Mouse (Mus musculus): Measurements from ENCODE around the gene Gigyf1. TPM values are rescaled to one million over a fixed set of nuclear protein-coding genes. Genes with fewer than 3 reads are reported as not detected.

Gene Gigyf1
- total RNA-seq, 2 experiments from 2014 or later = 29.6 to 33.8 TPM

DNA sequence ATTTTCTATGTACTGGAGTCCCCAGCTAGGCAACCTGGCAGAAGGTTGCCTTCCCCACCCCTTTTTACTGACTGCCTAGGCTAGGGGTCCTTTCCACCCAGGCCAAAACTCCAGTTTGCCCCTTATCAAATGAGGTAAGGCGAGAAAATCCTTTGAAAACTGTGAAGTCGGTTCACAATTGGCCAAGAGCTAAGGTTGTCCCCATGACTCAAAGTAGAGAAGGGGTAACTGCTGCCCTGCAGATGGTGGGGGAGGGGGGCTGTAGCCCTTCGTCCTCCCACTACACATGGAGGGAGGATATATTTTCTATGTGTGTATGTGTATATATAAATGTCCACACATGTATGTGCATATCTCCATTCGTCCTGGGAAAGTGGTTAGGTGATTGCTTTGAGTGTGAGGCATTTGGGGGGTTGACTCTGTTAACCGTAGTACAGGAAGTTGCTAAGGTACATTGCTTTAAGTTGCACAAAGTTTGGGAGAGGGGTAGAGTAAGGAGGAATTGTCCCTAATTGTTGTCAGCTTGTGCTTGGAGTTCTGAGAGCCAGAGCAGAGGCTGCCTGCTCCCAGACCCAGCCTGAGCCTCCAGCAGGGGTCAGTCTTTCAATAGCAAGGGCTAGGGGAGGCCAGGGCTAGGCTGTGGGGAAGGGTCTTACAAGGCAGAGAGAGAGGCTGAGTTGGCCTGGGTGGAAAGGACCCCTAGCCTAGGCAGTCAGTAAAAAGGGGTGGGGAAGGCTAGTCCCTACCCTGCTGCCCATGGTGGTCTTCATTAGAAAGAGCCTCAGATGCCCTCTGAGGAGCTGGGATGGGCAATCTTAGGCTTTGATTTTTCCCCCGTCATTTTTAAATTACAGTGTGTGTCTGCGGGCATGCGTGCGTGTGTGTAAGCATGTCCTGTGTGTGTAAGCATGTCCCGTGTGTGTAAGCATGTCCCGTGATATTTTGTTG, 5.2 kb upstream of the Gigyf1 start:
- intact Hi-C loops (cut with DNase I) = loop anchor here (1.0 kb wide), 1 partner anchor 138 kb away; no protein-coding TSS in a partner anchor
- peak in 1 of 2 experiments; percentile 62 for DNase-seq

GRCm38 (mm10) chr5:137513951-137514721, 4.2 kb upstream of the Gigyf1 start:
- intact Hi-C loops (cut with DNase I) = loop anchor here (1.0 kb wide), 1 partner anchor 137 kb away; no protein-coding TSS in a partner anchor
- DNase-seq = no peak

GRCm38 (mm10) chr5:137514811-137515210, 3.5 kb upstream of the Gigyf1 start:
- intact Hi-C loops (cut with DNase I) = no loop called here
- no peak for DNase-seq

DNA sequence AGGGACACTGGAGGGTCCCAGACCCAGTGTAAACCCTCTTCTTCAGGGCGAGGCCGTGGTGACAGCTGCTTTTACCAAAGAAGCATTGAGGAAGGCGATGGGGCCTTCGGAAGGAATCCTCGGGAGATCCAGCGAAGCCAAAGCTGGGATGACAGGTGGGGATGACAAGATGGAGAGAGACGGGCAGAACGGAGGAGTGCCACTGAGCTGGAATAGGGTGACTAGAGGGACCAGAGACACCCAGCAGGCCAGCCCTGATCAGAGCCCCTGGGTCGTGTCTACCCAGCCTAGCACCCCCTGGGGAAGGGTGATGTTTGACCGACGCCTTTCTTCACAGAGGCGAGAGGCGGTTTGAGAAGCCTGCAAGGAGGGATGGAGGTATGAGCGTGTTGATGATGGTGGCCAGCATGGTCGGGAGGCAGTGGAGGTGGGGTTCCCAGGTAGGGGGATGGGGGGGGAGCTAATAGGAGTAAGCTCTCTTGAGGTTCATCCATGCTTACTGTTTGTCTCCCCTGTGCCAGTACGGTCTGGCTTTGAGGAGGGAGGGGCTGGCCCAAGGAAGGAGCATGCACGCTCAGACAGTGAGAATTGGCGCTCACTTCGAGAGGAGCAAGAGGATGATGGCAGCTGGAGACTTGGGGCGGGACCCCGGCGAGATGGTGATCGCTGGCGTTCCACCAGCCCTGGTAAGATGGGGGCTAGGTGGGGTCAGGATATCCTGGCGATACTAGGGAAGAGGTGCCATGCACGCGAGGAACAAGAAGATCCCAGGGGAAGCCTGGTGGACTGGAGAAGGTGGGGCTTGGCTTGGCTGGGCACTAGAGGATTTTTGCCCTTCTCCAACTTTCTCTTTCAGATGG, 1.6 kb downstream of the Gigyf1 start:
- intact Hi-C loops (cut with DNase I) = no loop called here
- no peak for DNase-seq

DNA sequence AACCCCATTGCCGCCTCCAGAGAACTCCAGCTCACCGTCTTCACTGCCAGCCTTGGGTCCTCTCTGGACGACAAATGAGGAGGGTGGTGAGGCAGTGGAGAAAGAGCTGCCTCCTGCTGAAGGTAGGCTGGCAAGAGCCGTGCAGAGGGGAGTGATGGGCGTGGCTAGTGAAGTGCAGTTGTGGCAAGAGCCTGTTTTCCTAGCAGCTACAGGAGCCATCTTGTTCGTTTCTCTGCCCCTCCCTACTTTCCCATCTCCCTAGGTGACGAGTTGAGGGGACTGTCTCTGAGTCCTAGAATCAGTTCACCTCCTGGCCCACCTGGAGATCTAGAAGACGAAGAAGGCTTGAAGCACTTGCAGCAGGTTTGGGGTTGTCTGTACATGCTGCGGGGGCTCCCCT, 3.5 kb downstream of the Gigyf1 start:
- DNase-seq = no peak
- intact Hi-C loops (cut with DNase I) = no loop called here

GRCm38 (mm10) chr5:137522711-137523110, 4.4 kb downstream of the Gigyf1 start:
- intact Hi-C loops (cut with DNase I) = no loop called here
- no peak for DNase-seq

DNA sequence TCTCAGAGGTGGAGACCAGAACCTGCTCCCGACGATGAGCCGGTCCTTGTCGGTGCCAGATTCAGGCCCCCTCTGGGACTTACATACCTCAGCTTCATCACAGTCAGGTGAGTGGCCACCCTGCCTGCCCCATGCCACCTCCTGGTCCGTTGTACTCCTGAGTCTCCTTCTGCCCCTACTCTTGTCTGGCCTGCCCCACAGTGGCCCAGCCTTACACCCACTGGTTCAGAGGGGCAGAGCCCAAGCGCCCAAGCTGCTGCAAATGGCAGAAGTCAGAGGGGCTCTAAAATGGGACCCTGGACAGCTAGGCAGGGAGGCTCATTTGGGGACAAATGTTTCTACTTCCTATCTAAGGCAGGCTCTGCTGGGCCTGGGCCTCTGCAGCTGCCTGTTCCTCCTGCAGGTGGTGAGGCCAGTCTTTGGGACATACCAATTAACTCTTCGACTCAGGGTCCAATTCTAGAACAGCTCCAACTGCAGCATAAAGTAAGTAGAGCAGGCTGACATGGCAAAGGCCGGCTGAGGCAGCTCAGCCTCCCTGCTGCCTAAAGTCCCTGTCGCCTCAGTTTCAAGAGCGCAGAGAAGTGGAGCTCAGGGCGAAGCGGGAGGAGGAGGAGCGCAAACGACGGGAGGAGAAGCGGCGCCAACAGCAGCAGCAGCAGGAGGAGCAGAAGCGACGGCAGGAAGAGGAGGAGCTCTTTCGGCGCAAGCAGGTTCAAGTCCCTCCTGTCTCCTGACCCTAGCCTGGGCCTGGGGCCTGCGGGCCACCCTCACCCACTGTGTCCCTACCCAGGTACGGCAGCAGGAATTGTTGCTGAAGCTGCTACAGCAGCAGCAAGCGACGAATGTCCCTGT, 5.3 kb downstream of the Gigyf1 start:
- DNase-seq = no peak

GRCm38 (mm10) chr5:137524251-137524515, 5.8 kb downstream of the Gigyf1 start:
- no peak for DNase-seq
- intact Hi-C loops (cut with DNase I) = no loop called here

More for the DNA sequence above, 5.3 kb downstream of the Gigyf1 start:
- intact Hi-C loops (cut with DNase I) = no loop called here

GRCm38 (mm10) chr5:137524671-137525070, 6.3 kb downstream of the Gigyf1 start:
- no peak for DNase-seq
- intact Hi-C loops (cut with DNase I) = no loop called here

- no peak for DNase-seq
These were observed 7.2 kb downstream of the Gigyf1 start for GRCm38 (mm10) chr5:137525511-137525910.

GRCm38 (mm10) chr5:137526192-137526936, 8.0 kb downstream of the Gigyf1 start:
- intact Hi-C loops (cut with DNase I) = no loop called here
- DNase-seq = peak in 1 of 2 experiments; percentile 60

More at GRCm38 (mm10) chr5:137525511-137525910, 7.2 kb downstream of the Gigyf1 start:
- intact Hi-C loops (cut with DNase I) = no loop called here

DNA sequence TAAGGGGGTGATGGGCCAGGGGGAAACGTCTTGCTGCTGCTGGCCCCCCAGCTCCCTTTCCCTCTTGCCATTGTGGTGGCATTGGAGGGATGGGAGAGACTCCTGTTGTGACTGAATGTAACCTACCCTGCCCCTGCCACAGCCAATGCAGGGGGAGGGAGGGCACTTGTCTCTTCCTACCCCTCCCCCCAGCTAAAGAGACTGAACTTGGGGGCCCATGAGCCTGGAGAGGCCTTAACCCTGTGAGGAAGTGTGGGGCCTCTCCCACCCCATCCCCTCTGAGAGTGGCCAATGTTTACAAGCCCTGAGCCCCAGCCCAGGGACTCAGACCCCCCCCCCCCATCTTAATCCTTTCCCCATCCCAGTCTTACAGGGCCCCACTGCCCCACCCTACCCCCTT, 9.1 kb downstream of the Gigyf1 start:
- intact Hi-C loops (cut with DNase I) = no loop called here
- no peak for DNase-seq

GRCm38 (mm10) chr5:137528247-137528968, 10.1 kb downstream of the Gigyf1 start:
- DNase-seq = no peak
- intact Hi-C loops (cut with DNase I) = no loop called here

GRCm38 (mm10) chr5:137529221-137529995, 11.1 kb downstream of the Gigyf1 start:
- no peak for DNase-seq
- intact Hi-C loops (cut with DNase I) = no loop called here

DNA sequence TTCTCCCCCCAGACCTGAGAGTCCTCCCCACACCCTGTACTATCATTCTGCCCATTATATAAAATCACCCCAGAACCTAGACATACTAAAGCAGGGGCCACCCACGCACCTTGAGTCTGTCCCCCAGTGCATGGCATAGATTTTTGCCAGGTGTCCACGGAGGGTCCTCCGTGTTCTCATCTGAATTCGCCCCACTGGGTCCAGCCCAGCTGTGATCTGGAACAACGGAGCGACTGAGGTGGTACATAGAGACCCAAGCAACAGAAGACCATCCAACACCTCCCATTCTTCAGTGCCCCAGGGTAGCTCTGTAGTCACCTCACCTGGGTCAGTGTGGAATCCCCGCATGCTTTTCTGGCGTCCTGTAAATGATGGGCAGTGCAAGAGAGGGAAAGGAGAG, 11.7 kb downstream of the Gigyf1 start:
- DNase-seq = no peak
- intact Hi-C loops (cut with DNase I) = loop anchor here (5.0 kb wide), 3 partner anchors 97 to 217 kb away; partner anchors contain the start of genes Fbxo24, Gm20605, Lrch4 and Tsc22d4

DNA sequence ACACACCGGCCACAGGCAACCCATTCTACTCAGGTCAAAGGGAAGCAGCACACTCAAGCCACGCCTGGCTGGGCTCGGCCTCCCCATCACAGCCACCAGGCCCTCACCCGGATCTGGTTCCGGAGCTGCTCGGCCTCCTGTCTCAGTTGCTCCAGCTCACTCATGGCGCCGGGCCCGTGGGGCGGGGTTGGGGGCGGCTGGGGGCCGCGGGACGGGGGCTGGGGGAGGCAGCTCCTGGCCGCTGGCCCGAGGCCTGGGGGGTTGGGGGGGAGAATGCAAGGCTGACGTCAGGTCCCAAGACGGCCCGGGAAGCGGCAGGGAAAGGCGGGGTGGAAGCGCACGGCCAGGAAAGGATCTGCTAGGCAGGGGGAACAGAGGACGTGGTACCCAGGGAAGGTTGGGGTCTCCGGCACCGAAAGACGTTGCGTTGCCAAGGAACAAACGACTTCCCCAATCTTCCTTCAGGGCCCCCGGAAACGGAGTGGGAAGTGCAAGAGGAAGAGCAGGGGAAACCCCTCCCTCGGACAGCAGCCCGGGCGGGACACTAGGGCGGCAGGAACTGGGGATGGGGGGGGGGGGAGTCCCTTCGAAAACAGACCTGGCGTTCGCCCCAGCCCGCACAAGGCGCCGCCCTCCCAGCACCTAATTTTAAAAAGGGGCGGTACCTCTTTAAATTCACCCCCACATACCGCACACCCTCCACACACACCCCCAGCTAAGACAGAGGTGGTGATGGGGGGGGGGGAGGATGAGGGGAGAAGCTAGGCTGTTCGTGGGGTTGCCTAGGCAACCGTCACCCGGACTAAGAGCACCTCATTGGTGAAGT, 12.5 kb downstream of the Gigyf1 start:
- peak; percentile 83 to 84 for DNase-seq
- intact Hi-C loops (cut with DNase I) = loop anchor here (5.0 kb wide), 3 partner anchors 96 to 216 kb away; partner anchors contain the start of genes Fbxo24, Gm20605, Lrch4 and Tsc22d4

Measured in heart, postnatal 10 days (tissue).